Mouse (Mus musculus): ENCODE results near the gene Pfas.
A peak's percentile ranks its signal among the peaks of the same experiment; 100 is the strongest.
"Not testable (repeated sequence)": the region's sequence is repeated elsewhere in the genome, so short reads cannot be mapped to it uniquely, and the experiment has no call there.

Pfas gene

DNA sequence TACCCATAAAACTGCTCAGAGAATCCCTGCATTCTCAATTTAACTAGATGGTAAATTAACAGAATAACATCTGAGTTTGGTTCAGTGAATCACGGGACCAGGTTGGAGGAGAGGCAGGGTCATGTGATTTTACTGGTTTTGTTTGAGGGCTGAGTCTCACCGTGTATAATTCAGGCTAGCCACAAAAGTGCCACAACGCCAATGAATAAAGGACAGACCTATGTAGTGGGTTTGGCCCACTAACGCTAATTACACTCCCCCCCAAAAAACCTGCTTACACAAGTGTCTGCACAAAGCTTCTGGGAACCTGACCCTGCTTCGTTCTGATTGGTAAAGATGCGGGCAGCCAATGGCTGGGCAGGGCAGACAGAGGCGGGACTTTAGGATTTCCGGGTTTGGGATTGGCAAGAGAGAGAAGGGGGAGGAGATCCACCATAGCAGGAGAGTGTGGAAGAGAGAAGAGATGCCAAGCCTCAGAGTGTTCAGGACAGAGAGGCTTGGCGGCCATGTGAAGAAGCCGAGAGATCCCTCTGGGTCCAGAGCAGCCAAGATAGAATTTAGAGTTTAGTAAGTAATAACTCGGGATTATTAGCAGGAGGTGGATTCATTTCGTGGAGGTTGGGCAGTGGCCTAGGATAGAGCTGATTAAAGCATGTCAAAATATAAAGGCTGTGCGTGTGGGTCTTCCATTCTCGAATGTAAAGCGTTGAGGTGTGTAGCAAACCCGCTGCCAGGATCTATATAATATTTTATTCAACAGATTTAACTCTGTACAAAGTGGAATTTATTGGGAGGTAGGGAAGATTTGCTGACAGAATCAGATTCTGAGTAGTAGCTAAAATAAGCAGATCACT lies 68.6 kb downstream of the Pfas start:
- DNase-seq (ENCODE audit: low spot score): peak; percentile 95

DNA sequence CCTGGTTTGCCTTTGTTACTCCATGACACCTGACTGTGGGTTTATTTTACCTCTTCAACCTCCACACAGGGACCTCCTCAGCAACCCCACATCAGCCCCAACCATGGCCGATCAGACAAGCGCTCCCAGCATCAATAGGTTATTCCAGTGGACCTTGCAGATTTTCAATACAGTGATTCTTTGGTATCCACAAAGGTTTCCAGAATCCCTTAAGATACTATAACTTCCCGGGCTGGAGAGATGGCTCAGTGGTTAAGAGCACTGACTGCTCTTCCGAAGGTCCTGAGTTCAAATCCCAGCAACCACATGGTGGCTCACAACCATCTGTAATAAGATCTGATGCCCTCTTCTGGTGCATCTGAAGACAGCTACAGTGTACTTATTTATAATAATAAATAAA lies 71.3 kb downstream of the Pfas start:
- DNase-seq (ENCODE audit: low spot score): not testable (repeated sequence)

Data from adipocyte (in vitro differentiated cells).